Mouse (Mus musculus) MEL (cell line): ENCODE results near the gene Kcmf1. TPM values are rescaled to one million over a fixed set of nuclear protein-coding genes. Genes with fewer than 3 reads are reported as not detected.

Experiments
- DNase-seq: peaks from one replicate; pipeline ENCODE4 v3.0.0; 2011; ENCODE audit warnings: low read depth, low spot score
- H3K27ac ChIP-seq: 2 replicates; pipeline ENCODE4 v1.5.1; 2012; ENCODE audit warnings: low read depth, mild to moderate bottlenecking, control low read depth, low read length, moderate library complexity; ENCODE audit not compliant: control insufficient read depth
- H3K27me3 ChIP-seq, 2 experiments: fragments of 150-350 bp in 1 of 2; sonication (generic) in 1 of 2; 2 replicates each; pipeline ENCODE4 v1.6.1; 2012; ENCODE audit warnings: low read length in 2 of 2, mild to moderate bottlenecking in 2 of 2, improper control_type of control experiment in 1 of 2, moderate library complexity in 1 of 2; ENCODE audit not compliant: insufficient read depth in 2 of 2, control insufficient read depth in 1 of 2
- H3K36me3 ChIP-seq, 2 experiments: 2 replicates each; pipeline ENCODE4 v1.6.1; 2012 to 2014; ENCODE audit warnings: low read length in 2 of 2, improper control_type of control experiment in 1 of 2, inconsistent platforms in 1 of 2, mild to moderate bottlenecking in 1 of 2; ENCODE audit not compliant: insufficient read depth in 2 of 2, control insufficient read depth in 1 of 2
- H3K4me1 ChIP-seq, 2 experiments: fragments of 150-350 bp in 1 of 2; sonication (generic) in 1 of 2; 2 replicates each; pipeline ENCODE4 v1.6.1; 2012; ENCODE audit warnings: low read length in 2 of 2, improper control_type of control experiment in 1 of 2, mild to moderate bottlenecking in 1 of 2; ENCODE audit not compliant: insufficient read depth in 2 of 2, control insufficient read depth in 1 of 2
- H3K4me3 ChIP-seq, 2 experiments: fragments of 150-350 bp in 1 of 2; sonication (generic) in 1 of 2; 2 replicates each; pipeline ENCODE4 v1.5.1; 2012; ENCODE audit warnings: low read depth in 2 of 2, low read length in 2 of 2, mild to moderate bottlenecking in 2 of 2, moderate library complexity in 2 of 2, control low read depth in 1 of 2, improper control_type of control experiment in 1 of 2; ENCODE audit not compliant: control insufficient read depth in 1 of 2, insufficient read depth in 1 of 2
- H3K79me2 ChIP-seq: 2 replicates; pipeline ENCODE4 v1.6.1; 2012; ENCODE audit warnings: mild to moderate bottlenecking, low read length, moderate library complexity; ENCODE audit not compliant: control insufficient read depth, poor library complexity, insufficient read depth
- H3K9ac ChIP-seq: 2 replicates; pipeline ENCODE4 v1.6.1; 2012; ENCODE audit warnings: low read depth, mild to moderate bottlenecking, control low read depth, low read length, moderate library complexity; ENCODE audit not compliant: control insufficient read depth, poor library complexity, severe bottlenecking
- H3K9me3 ChIP-seq: fragments of 150-350 bp; sonication (generic); replicated peaks from 2 replicates; pipeline ENCODE4 v1.6.1; 2012; ENCODE audit warnings: mild to moderate bottlenecking, low read length, improper control_type of control experiment, moderate library complexity; ENCODE audit not compliant: insufficient read depth
- CHD1 ChIP-seq: IDR thresholded peaks from 2 replicates; pipeline ENCODE4 v1.6.1; 2012; ENCODE audit warnings: low read depth, mild to moderate bottlenecking, inconsistent platforms, low read length, improper control_type of control experiment
- CTCF ChIP-seq, 3 experiments: IDR thresholded peaks in 2 of 3; conservative IDR thresholded peaks in 1 of 3; 2 replicates each; pipeline ENCODE4 v1.5.1; 2011 to 2012; ENCODE audit warnings: low read length in 3 of 3, low read depth in 2 of 3, mild to moderate bottlenecking in 2 of 3, improper control_type of control experiment in 1 of 3, inconsistent platforms in 1 of 3, mixed read lengths in 1 of 3, moderate library complexity in 1 of 3; ENCODE audit not compliant: control insufficient read depth in 1 of 3, insufficient read depth in 1 of 3, poor library complexity in 1 of 3, severe bottlenecking in 1 of 3
- ELF1 ChIP-seq: IDR thresholded peaks from 2 replicates; pipeline ENCODE4 v1.6.1; 2014; ENCODE audit warnings: low read depth, mild to moderate bottlenecking, inconsistent platforms, low read length, improper control_type of control experiment, moderate library complexity
- KAT2A ChIP-seq: conservative IDR thresholded peaks from 2 replicates; pipeline ENCODE4 v1.6.1; 2012; ENCODE audit warnings: low read depth, low read length, improper control_type of control experiment, inconsistent platforms
- MAZ ChIP-seq: IDR thresholded peaks from 2 replicates; pipeline ENCODE4 v1.6.1; 2012; ENCODE audit warnings: low read depth, mild to moderate bottlenecking, inconsistent platforms, low read length, improper control_type of control experiment
- MXI1 ChIP-seq: IDR thresholded peaks from 2 replicates; pipeline ENCODE4 v1.6.1; 2011; ENCODE audit warnings: mild to moderate bottlenecking, low read depth, low read length, improper control_type of control experiment
- MYB ChIP-seq: IDR thresholded peaks from 2 replicates; pipeline ENCODE4 v1.6.1; 2011; ENCODE audit warnings: mild to moderate bottlenecking, low read depth, low read length, improper control_type of control experiment
- NRF1 ChIP-seq: IDR thresholded peaks from 2 replicates; pipeline ENCODE4 v1.6.1; 2014; ENCODE audit warnings: low read depth, mild to moderate bottlenecking, inconsistent platforms, low read length, improper control_type of control experiment, moderate library complexity; ENCODE audit not compliant: poor library complexity, insufficient read depth, severe bottlenecking
- POLR2A ChIP-seq, 2 experiments: IDR thresholded peaks; 2 replicates each; pipeline ENCODE4 v1.6.1; 2011 to 2012; ENCODE audit warnings: low read length in 2 of 2, mild to moderate bottlenecking in 2 of 2, control low read depth in 1 of 2, improper control_type of control experiment in 1 of 2, low read depth in 1 of 2, moderate library complexity in 1 of 2; ENCODE audit not compliant: control insufficient read depth in 1 of 2, insufficient read depth in 1 of 2, poor library complexity in 1 of 2
- UBTF ChIP-seq: IDR thresholded peaks from 2 replicates; pipeline ENCODE4 v1.6.1; 2012; ENCODE audit warnings: low read depth, mild to moderate bottlenecking, inconsistent platforms, low read length, improper control_type of control experiment, moderate library complexity, borderline replicate concordance; ENCODE audit not compliant: insufficient read depth
- ZKSCAN1 ChIP-seq: IDR thresholded peaks from 2 replicates; pipeline ENCODE4 v1.6.1; 2012; ENCODE audit warnings: low read depth, mild to moderate bottlenecking, inconsistent platforms, low read length, improper control_type of control experiment, moderate library complexity
- ZNF384 ChIP-seq: IDR thresholded peaks from 2 replicates; pipeline ENCODE4 v1.6.1; 2012; ENCODE audit warnings: low read depth, mild to moderate bottlenecking, inconsistent platforms, low read length, improper control_type of control experiment
- polyA plus RNA-seq, 2 experiments: library from polyadenylated mRNA; stranded (reverse) in 1 of 2; unstranded in 1 of 2; fragments of >175 nt in 1 of 2; fragments of >200 nt in 1 of 2; gene quantifications; 2 replicates each; pipeline versions ENCODE4 v1.2.1 to v1.2.4; 2012; ENCODE audit warnings: low replicate concordance in 2 of 2, low read depth in 1 of 2; ENCODE audit not compliant: insufficient read length in 2 of 2, insufficient read depth in 1 of 2, missing spikeins in 1 of 2
- total RNA-seq: library from RNA; depleted of rRNA; stranded (reverse); fragments of 300-350 nt; gene quantifications from 2 replicates; pipeline ENCODE4 v1.2.3, GENCODE M21; 2012

Kcmf1 gene
- total and polyA plus RNA-seq, 3 experiments: 77.0 to 195 (median 133) TPM

DNA sequence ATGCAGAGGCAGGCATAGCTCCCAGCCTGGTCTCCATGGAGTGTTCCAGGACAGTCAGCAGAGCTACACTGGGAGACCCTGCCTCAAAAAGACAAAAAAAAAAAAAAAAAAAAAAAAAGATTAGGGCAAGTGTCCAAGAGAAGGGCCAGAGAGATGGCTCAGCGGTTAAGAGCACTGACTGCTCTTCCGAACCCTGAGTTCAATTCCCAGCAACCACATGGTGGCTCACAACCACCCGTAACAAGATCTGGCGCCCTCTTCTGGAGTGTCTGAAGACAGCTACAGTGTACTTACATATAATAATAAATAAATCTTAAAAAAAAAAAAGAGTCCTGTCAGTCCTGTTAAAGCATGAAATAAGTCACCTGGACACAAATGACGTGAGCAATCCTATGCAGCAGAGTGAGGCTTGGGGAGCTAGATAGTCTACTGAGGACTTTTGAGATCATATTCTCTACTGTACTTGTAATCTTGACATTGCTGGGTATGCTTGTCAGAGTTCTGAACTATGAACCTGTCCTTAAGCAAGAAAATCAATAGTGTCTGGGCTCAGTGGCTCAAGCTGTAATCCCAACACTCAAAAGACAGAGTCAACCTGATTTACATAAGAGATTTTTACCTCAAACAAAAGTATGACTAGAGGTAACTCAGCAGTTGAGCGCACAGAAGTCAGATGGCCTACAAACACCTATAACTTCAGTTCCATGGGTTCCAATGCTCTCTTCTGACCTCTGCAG is 2.6 kb upstream of the Kcmf1 start:
- peak; percentile 31 for DNase-seq
- H3K27me3 ChIP-seq: peaks cover 4% of the 10 kb centered on the region in 2 experiments; a peak in 2 of 4 replicates
- peaks cover 30% of the 10 kb centered on the region for H3K79me2 ChIP-seq
- peaks cover 0 to 12% of the 10 kb centered on the region in 2 experiments; a peak in 2 of 4 replicates for H3K36me3 ChIP-seq
- H3K27ac ChIP-seq: no peak overlapping the region
- H3K9me3 ChIP-seq: no peaks in the 10 kb centered on the region
- peaks cover 0 to 10% of the 10 kb centered on the region in 2 experiments; a peak in 2 of 4 replicates for H3K4me1 ChIP-seq
- H3K9ac ChIP-seq: no peak overlapping the region
- TF ChIP-seq ELF1 (no peak), KAT2A (no peak), ZKSCAN1 (no peak), POLR2A (IDR thresholded peaks at IDR 0.05; ENCODE audit: control insufficient read depth in 1 of 2, insufficient read depth in 1 of 2, low read depth in 1 of 2, low read length in 2 of 2, poor library complexity in 1 of 2) (0 out of 4 replicates have a peak, but pooled peaks of 1 of the 2 experiments have one; percentile 22), CTCF (IDR thresholded peaks at IDR 0.05 in 2 of 3, conservative IDR thresholded peaks at IDR 0.05 in 1 of 3; ENCODE audit: control insufficient read depth in 1 of 3, insufficient read depth in 1 of 3, low read depth in 2 of 3, low read length in 3 of 3, poor library complexity in 1 of 3, severe bottlenecking in 1 of 3) (peak in 2 of 3 experiments; percentile 21 to 23; a peak in 3 of 6 replicates), CHD1 (no peak), ZNF384 (peak; percentile 83)
- TF ChIP-seq, all 39 proteins: peak for 3
- H3K4me3 ChIP-seq: no peak overlapping the region

DNA sequence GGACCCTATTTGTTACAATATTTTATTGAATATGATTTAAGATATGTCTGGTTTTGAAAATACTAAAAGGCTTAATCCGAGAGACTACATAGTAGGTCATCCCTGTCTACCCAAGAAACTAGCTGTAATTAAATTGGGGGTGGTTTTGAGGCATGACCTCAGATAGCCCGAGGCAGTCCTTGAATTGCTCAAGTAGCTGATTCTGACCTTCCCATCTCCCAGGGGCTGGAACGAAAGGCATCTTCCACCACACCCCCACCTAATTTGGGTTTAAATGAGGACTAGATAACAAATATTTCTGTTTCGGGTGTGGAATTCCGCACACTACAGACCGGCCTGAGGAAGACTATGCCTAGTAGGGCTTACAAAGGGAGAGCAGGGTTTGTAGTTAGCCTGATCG is 1.2 kb upstream of the Kcmf1 start:
- H3K9me3 ChIP-seq: no peaks in the 10 kb centered on the region
- TF ChIP-seq NRF1 (no peak), CHD1 (0 out of 2 replicates have a peak, but pooled peaks have one; percentile 0), UBTF (no peak), MAZ (no peak), MYB (no peak)
- H3K79me2 ChIP-seq: peaks cover 44% of the 10 kb centered on the region
- H3K4me1 ChIP-seq: peaks cover 0 to 10% of the 10 kb centered on the region in 2 experiments; a peak in 2 of 4 replicates
- peaks cover 0 to 20% of the 10 kb centered on the region in 2 experiments; a peak in 3 of 4 replicates for H3K36me3 ChIP-seq
- no peaks in the 10 kb centered on the region for H3K27me3 ChIP-seq
- H3K4me3 ChIP-seq: peak overlapping the region; percentile 83 to 95
- H3K9ac ChIP-seq: peak overlapping the region; percentile 100
- H3K27ac ChIP-seq: no peak overlapping the region
- DNase-seq: peak; percentile 42

DNA sequence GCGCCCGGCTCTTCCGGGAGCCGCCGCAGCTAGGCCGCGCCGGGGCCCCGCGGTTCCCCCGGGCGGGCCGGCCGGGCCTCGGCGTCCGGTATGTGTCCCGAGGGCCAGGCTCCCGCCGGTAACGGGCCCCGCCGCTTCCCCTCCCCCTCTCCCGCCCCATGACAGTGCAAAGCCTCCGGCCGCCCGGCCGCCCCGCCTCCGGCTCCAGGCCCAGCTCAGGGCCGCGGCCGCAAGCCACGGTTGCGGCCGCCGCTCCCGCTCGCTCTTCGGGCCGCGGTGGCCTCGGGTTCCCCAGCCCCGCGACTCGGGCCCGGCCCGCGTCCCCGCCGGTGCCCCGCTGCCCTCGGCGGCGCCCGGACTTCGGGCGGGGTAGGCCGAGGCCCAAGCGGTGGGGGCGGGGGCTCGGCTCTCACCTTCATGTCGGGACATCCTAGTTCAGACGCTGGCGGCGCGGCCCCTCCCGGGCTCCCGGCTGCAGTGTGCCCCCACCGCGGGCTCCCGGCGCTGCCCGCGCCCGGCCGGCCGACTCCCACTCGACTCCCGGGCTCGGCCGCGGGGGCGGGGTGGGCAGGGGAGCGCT is 488 bp downstream of the Kcmf1 start:
- peak; percentile 44 for DNase-seq
- no peaks in the 10 kb centered on the region for H3K27me3 ChIP-seq
- peak overlapping the region; percentile 100 for H3K9ac ChIP-seq
- peaks cover 0 to 10% of the 10 kb centered on the region in 2 experiments; a peak in 2 of 4 replicates for H3K4me1 ChIP-seq
- peak overlapping the region; percentile 68 for H3K27ac ChIP-seq
- no peak for TF ChIP-seq CTCF (IDR thresholded peaks at IDR 0.05 in 2 of 3, conservative IDR thresholded peaks at IDR 0.05 in 1 of 3; ENCODE audit: control insufficient read depth in 1 of 3, insufficient read depth in 1 of 3, low read depth in 2 of 3, low read length in 3 of 3, poor library complexity in 1 of 3, severe bottlenecking in 1 of 3)
- peak; percentile 18; the same call in 1 of the 2 replicates for TF ChIP-seq MXI1
- peaks cover 60% of the 10 kb centered on the region for H3K79me2 ChIP-seq
- peak overlapping the region; percentile 78 to 88; a peak in 3 of 4 replicates for H3K4me3 ChIP-seq
- H3K9me3 ChIP-seq: no peaks in the 10 kb centered on the region
- peaks cover 2 to 20% of the 10 kb centered on the region in 2 experiments for H3K36me3 ChIP-seq
